Mouse (Mus musculus): ENCODE results near the gene Ntrk2. TPM values are rescaled to one million over a fixed set of nuclear protein-coding genes. Genes with fewer than 3 reads are reported as not detected.
A peak's percentile ranks its signal among the peaks of the same experiment; 100 is the strongest.

Gene Ntrk2
- total and polyA plus RNA-seq, 2 experiments from 2014 or later, result 160 to 233 TPM

GRCm38 (mm10) chr13:59164015-59164414 is 357.6 kb downstream of the Ntrk2 start:
- TF ChIP-seq CTCF (IDR thresholded peaks at IDR 0.05; ENCODE audit: low read depth), result no peak
- no peaks in the 10 kb centered on the region for H3K4me1 ChIP-seq (ENCODE audit: insufficient read depth, low read length)
- no peak overlapping the region for H3K27ac ChIP-seq
- DNase-seq (ENCODE audit: low spot score) (no peak), ATAC-seq (no peak)
- no peaks in the 10 kb centered on the region for H3K36me3 ChIP-seq (ENCODE audit: insufficient read depth, low read length)
- H3K9me3 ChIP-seq (ENCODE audit: low read length), result no peaks in the 10 kb centered on the region
- no peaks in the 10 kb centered on the region for H3K27me3 ChIP-seq (ENCODE audit: insufficient read depth, low read length)
- H3K4me2 ChIP-seq (ENCODE audit: low read depth, low read length), result no peak overlapping the region
- 87% methylated on average over 8 of the region's 8 CpGs for WGBS
- no peak overlapping the region for H3K9ac ChIP-seq (replicated peaks; ENCODE audit: low read length)
- H3K4me3 ChIP-seq (ENCODE audit: low read length), result no peak overlapping the region

GRCm38 (mm10) chr13:59173840-59174239 is 367.5 kb downstream of the Ntrk2 start:
- no peaks in the 10 kb centered on the region for H3K4me1 ChIP-seq (ENCODE audit: insufficient read depth, low read length)
- DNase-seq (ENCODE audit: low spot score) (no peak), ATAC-seq (no peak)
- no peak overlapping the region for H3K9ac ChIP-seq (replicated peaks; ENCODE audit: low read length)
- H3K36me3 ChIP-seq (ENCODE audit: insufficient read depth, low read length), result no peaks in the 10 kb centered on the region
- H3K27ac ChIP-seq, result no peak overlapping the region
- H3K9me3 ChIP-seq (ENCODE audit: low read length), result no peaks in the 10 kb centered on the region
- H3K4me3 ChIP-seq (ENCODE audit: low read length), result no peak overlapping the region
- no peak for TF ChIP-seq CTCF (IDR thresholded peaks at IDR 0.05; ENCODE audit: low read depth)
- H3K4me2 ChIP-seq (ENCODE audit: low read depth, low read length), result no peak overlapping the region
- 77% methylated on average over 8 of the region's 8 CpGs for WGBS
- no peaks in the 10 kb centered on the region for H3K27me3 ChIP-seq (ENCODE audit: insufficient read depth, low read length)

GRCm38 (mm10) chr13:59176021-59176420 is 369.7 kb downstream of the Ntrk2 start:
- WGBS, result 63% methylated on average over 3 of the region's 3 CpGs
- Histone ChIP-seq H3K27me3 (ENCODE audit: insufficient read depth, low read length) (no peaks in the 10 kb centered on the region), H3K4me1 (ENCODE audit: insufficient read depth, low read length) (peaks cover 8% of the 10 kb centered on the region; the same call in 1 of the 2 replicates), H3K4me2 (ENCODE audit: low read depth, low read length) (no peak overlapping the region), H3K27ac (no peak overlapping the region), H3K4me3 (ENCODE audit: low read length) (no peak overlapping the region), H3K9me3 (ENCODE audit: low read length) (no peaks in the 10 kb centered on the region), H3K36me3 (ENCODE audit: insufficient read depth, low read length) (no peaks in the 10 kb centered on the region), H3K9ac (replicated peaks; ENCODE audit: low read length) (no peak overlapping the region)
- DNase-seq (ENCODE audit: low spot score), result no peak
- ATAC-seq, result 0 out of 2 replicates have a peak, but pooled peaks have one; percentile 12
- TF ChIP-seq CTCF (IDR thresholded peaks at IDR 0.05; ENCODE audit: low read depth), result no peak

- no peak for DNase-seq (ENCODE audit: low spot score)
- Histone ChIP-seq H3K4me2 (ENCODE audit: low read depth, low read length) (no peak overlapping the region), H3K9ac (replicated peaks; ENCODE audit: low read length) (no peak overlapping the region), H3K9me3 (ENCODE audit: low read length) (no peaks in the 10 kb centered on the region), H3K4me3 (ENCODE audit: low read length) (no peak overlapping the region), H3K27me3 (ENCODE audit: insufficient read depth, low read length) (no peaks in the 10 kb centered on the region), H3K36me3 (ENCODE audit: insufficient read depth, low read length) (no peaks in the 10 kb centered on the region), H3K4me1 (ENCODE audit: insufficient read depth, low read length) (peaks cover 8% of the 10 kb centered on the region; the same call in 1 of the 2 replicates), H3K27ac (no peak overlapping the region)
- ATAC-seq, result 0 out of 2 replicates have a peak, but pooled peaks have one; percentile 24
- 70% methylated on average over 9 of the region's 9 CpGs for WGBS
- TF ChIP-seq CTCF (IDR thresholded peaks at IDR 0.05; ENCODE audit: low read depth), result no peak
Measured at GRCm38 (mm10) chr13:59176485-59176884, 370.1 kb downstream of the Ntrk2 start.

- Histone ChIP-seq H3K4me1 (ENCODE audit: insufficient read depth, low read length) (peaks cover 8% of the 10 kb centered on the region; the same call in 1 of the 2 replicates), H3K27ac (no peak overlapping the region), H3K4me3 (ENCODE audit: low read length) (no peak overlapping the region), H3K4me2 (ENCODE audit: low read depth, low read length) (no peak overlapping the region), H3K27me3 (ENCODE audit: insufficient read depth, low read length) (no peaks in the 10 kb centered on the region), H3K9me3 (ENCODE audit: low read length) (no peaks in the 10 kb centered on the region), H3K9ac (replicated peaks; ENCODE audit: low read length) (no peak overlapping the region), H3K36me3 (ENCODE audit: insufficient read depth, low read length) (no peaks in the 10 kb centered on the region)
- ATAC-seq (no peak), DNase-seq (ENCODE audit: low spot score) (no peak)
- 74% methylated on average over 9 of the region's 9 CpGs for WGBS
- no peak for TF ChIP-seq CTCF (IDR thresholded peaks at IDR 0.05; ENCODE audit: low read depth)
Measured at GRCm38 (mm10) chr13:59177003-59177402, 370.6 kb downstream of the Ntrk2 start.

GRCm38 (mm10) chr13:59179986-59180385 is 373.6 kb downstream of the Ntrk2 start:
- TF ChIP-seq CTCF (IDR thresholded peaks at IDR 0.05; ENCODE audit: low read depth), result no peak
- H3K9me3 ChIP-seq (ENCODE audit: low read length), result no peaks in the 10 kb centered on the region
- peaks cover 8% of the 10 kb centered on the region; the same call in 1 of the 2 replicates for H3K4me1 ChIP-seq (ENCODE audit: insufficient read depth, low read length)
- 78% methylated on average over 4 of the region's 4 CpGs for WGBS
- DNase-seq (ENCODE audit: low spot score) (no peak), ATAC-seq (no peak)
- H3K4me2 ChIP-seq (ENCODE audit: low read depth, low read length), result no peak overlapping the region
- H3K4me3 ChIP-seq (ENCODE audit: low read length), result no peak overlapping the region
- no peak overlapping the region for H3K9ac ChIP-seq (replicated peaks; ENCODE audit: low read length)
- H3K36me3 ChIP-seq (ENCODE audit: insufficient read depth, low read length), result no peaks in the 10 kb centered on the region
- no peaks in the 10 kb centered on the region for H3K27me3 ChIP-seq (ENCODE audit: insufficient read depth, low read length)
- H3K27ac ChIP-seq, result peak overlapping the region; percentile 20; the same call in 1 of the 2 replicates

GRCm38 (mm10) chr13:59180781-59181180 is 374.4 kb downstream of the Ntrk2 start:
- no peak overlapping the region for H3K4me3 ChIP-seq (ENCODE audit: low read length)
- peak overlapping the region; percentile 70 for H3K27ac ChIP-seq
- no peaks in the 10 kb centered on the region for H3K36me3 ChIP-seq (ENCODE audit: insufficient read depth, low read length)
- H3K9me3 ChIP-seq (ENCODE audit: low read length), result no peaks in the 10 kb centered on the region
- peaks cover 8% of the 10 kb centered on the region; the same call in 1 of the 2 replicates for H3K4me1 ChIP-seq (ENCODE audit: insufficient read depth, low read length)
- DNase-seq (ENCODE audit: low spot score) (peak; percentile 73), ATAC-seq (peak; percentile 40; the same call in 1 of the 2 replicates)
- H3K27me3 ChIP-seq (ENCODE audit: insufficient read depth, low read length), result no peaks in the 10 kb centered on the region
- H3K4me2 ChIP-seq (ENCODE audit: low read depth, low read length), result peak overlapping the region; percentile 34
- no peak for TF ChIP-seq CTCF (IDR thresholded peaks at IDR 0.05; ENCODE audit: low read depth)
- H3K9ac ChIP-seq (replicated peaks; ENCODE audit: low read length), result no peak overlapping the region
- 36% methylated on average over 10 of the region's 10 CpGs for WGBS
